7 mouse cellular contexts compared by ENCODE assay signal in genomic region chr9:123020995-123021631, GRCm38 (mm10). TPM values are rescaled to one million over a fixed set of nuclear protein-coding genes. Genes with fewer than 3 reads are reported as not detected.
DNase-seq lines count a peak whose midpoint lies in the region; ATAC-seq lines count a peak whose summit lies in the region.

Gene Tmem42 (plus strand): TSS chr9:123021326.

- H3K27me3 ChIP-seq in embryonic facial prominence, embryonic 10.5 days (replicated peaks; ENCODE audit: low read depth, poor library complexity, severe bottlenecking), result peaks cover 5% of the 10 kb centered on the region; the same call in 1 of the 2 replicates
- no peaks in the 10 kb centered on the region for H3K27me3 ChIP-seq in limb, embryonic 10.5 days (ENCODE audit: low read depth, poor library complexity, severe bottlenecking)
- H3K27me3 ChIP-seq in midbrain, embryonic 13.5 days, result no peaks in the 10 kb centered on the region

- H3K9ac ChIP-seq in midbrain, embryonic 13.5 days (replicated peaks), result peak within 1 kb of the TSS; percentile 86

- H3K4me1 ChIP-seq in embryonic facial prominence, embryonic 10.5 days, result peaks cover 22% of the 10 kb centered on the region
- peaks cover 13% of the 10 kb centered on the region for H3K4me1 ChIP-seq in limb, embryonic 10.5 days
- H3K4me1 ChIP-seq in midbrain, embryonic 13.5 days (replicated peaks), result peaks cover 28% of the 10 kb centered on the region

- ATAC-seq in granulocyte monocyte progenitor cell, adult 5-6 weeks (replicated peaks; ENCODE audit: poor library complexity, severe bottlenecking), result peak; percentile 85
- peak; percentile 98 for ATAC-seq in midbrain, embryonic 13.5 days

- no peaks in the 10 kb centered on the region for H3K9me3 ChIP-seq in embryonic facial prominence, embryonic 10.5 days
- H3K9me3 ChIP-seq in limb, embryonic 10.5 days (replicated peaks), result no peaks in the 10 kb centered on the region
- no peaks in the 10 kb centered on the region for H3K9me3 ChIP-seq in midbrain, embryonic 13.5 days

- H3K36me3 ChIP-seq in embryonic facial prominence, embryonic 10.5 days (replicated peaks), result peaks cover 28% of the 10 kb centered on the region
- H3K36me3 ChIP-seq in limb, embryonic 10.5 days, result peaks cover 28% of the 10 kb centered on the region
- H3K36me3 ChIP-seq in midbrain, embryonic 13.5 days, result peaks cover 6% of the 10 kb centered on the region; the same call in 1 of the 2 replicates

- WGBS in embryonic facial prominence, embryonic 10.5 days, result under 1% methylated on average over 57 of the region's 69 CpGs
- under 1% methylated on average over 51 of the region's 69 CpGs for WGBS in limb, embryonic 10.5 days
- WGBS in midbrain, embryonic 13.5 days, result under 1% methylated on average over 53 of the region's 69 CpGs

- H3K4me3 ChIP-seq in embryonic facial prominence, embryonic 10.5 days, result peak within 1 kb of the TSS; percentile 82
- peak within 1 kb of the TSS; percentile 68 for H3K4me3 ChIP-seq in limb, embryonic 10.5 days
- peak within 1 kb of the TSS; percentile 70 for H3K4me3 ChIP-seq in midbrain, embryonic 13.5 days (replicated peaks)

- peak; percentile 90 for DNase-seq in adrenal gland, postnatal 10 days
- peak; percentile 90 for DNase-seq in embryonic facial prominence, embryonic 10.5 days (ENCODE audit: low spot score)
- peak; percentile 90 for DNase-seq in kidney, adult 11 months
- DNase-seq in limb, embryonic 10.5 days (ENCODE audit: low spot score), result peak; percentile 89
- DNase-seq in spleen, adult 12 weeks (ENCODE audit: low spot score), result peak; percentile 83

- peak within 1 kb of the TSS; percentile 95 for H3K27ac ChIP-seq in embryonic facial prominence, embryonic 10.5 days (replicated peaks)
- peak within 1 kb of the TSS; percentile 92 for H3K27ac ChIP-seq in limb, embryonic 10.5 days
- peak within 1 kb of the TSS; percentile 91 for H3K27ac ChIP-seq in midbrain, embryonic 13.5 days

- H3K4me2 ChIP-seq in midbrain, embryonic 13.5 days (replicated peaks), result peak within 1 kb of the TSS; percentile 72

RNA-seq across cellular contexts. Expression of gene Tmem42, which starts in this region (rescaled TPM):
- total RNA-seq in adrenal gland, postnatal 10 days (2021), result 10 to 100 TPM; 15.0 to 18.4 TPM
- 12.2 and 13.2 TPM in 2 replicates for polyA plus RNA-seq in embryonic facial prominence, embryonic 10.5 days (2016; fragmentation: Nextera tagmentation; extraction: Ambion mirVana)
- total RNA-seq in granulocyte monocyte progenitor cell, adult 5-6 weeks (2014; fragmentation: Nextera tagmentation), result 8.9 and 9.7 TPM in 2 replicates
- 9.2 and 16.6 TPM in 2 replicates for total RNA-seq in granulocyte monocyte progenitor cell, adult 5-6 weeks (2017)
- polyA plus RNA-seq in limb, embryonic 10.5 days (2016; fragmentation: Nextera tagmentation; extraction: Ambion mirVana), result 9.6 and 13.3 TPM in 2 replicates
- 22.3 and 24.6 TPM in 2 replicates for polyA plus RNA-seq in midbrain, embryonic 13.5 days (2015; fragmentation: Nextera tagmentation; extraction: Ambion mirVana)

Comparison
In these comparisons a context has a peak if more than half of its experiments do, and no peak if none do; other contexts are left out.
1. Peak in every context shown above with its lines: DNase-seq, ATAC-seq, H3K4me3 ChIP-seq and H3K27ac ChIP-seq.